Mouse (Mus musculus) midbrain, embryonic 14.5 days (tissue): ENCODE measurements at regions not wholly inside any gene's neighbourhood (a gene's known extent, or its start where the extent isn't known, plus 50 kb on each side); places are given as distances from the start of the nearest gene placed in this dataset.

ENCODE experiments used
- ATAC-seq: fragments of 200-750 bp; cut with Nextera tagmentation; 2 replicates; pipeline ENCODE4 v1.8.0; 2017; ENCODE audit warnings: moderate number of reproducible peaks, moderate library complexity; ENCODE audit not compliant: low FRiP score, low TSS enrichment
- DNase-seq: peaks from one replicate; pipeline ENCODE4 v3.0.0-alpha.2; 2015
- H3K27ac ChIP-seq: fragments of 300-500 bp; sonication (generic); replicated peaks from 2 replicates; pipeline ENCODE4 v1.5.1; 2014; ENCODE audit warnings: mild to moderate bottlenecking, low read depth, low read length, moderate library complexity
- H3K27me3 ChIP-seq: fragments of 300-500 bp; sonication (generic); 2 replicates; pipeline ENCODE4 v1.6.1; 2014; ENCODE audit warnings: low read length, control low read depth, mixed read lengths; ENCODE audit not compliant: control insufficient read depth, insufficient read depth
- H3K36me3 ChIP-seq: fragments of 300-500 bp; sonication (generic); 2 replicates; pipeline ENCODE4 v1.6.1; 2014; ENCODE audit warnings: low read length, control low read depth; ENCODE audit not compliant: control insufficient read depth, insufficient read depth
- H3K4me1 ChIP-seq: fragments of 300-500 bp; sonication (generic); 2 replicates; pipeline ENCODE4 v1.6.1; 2014; ENCODE audit warnings: mild to moderate bottlenecking, antibody characterized with exemption, low read length, control low read depth; ENCODE audit not compliant: control insufficient read depth, insufficient read depth
- H3K4me2 ChIP-seq: fragments of 300-500 bp; sonication (generic); 2 replicates; pipeline ENCODE4 v1.6.1; 2014; ENCODE audit warnings: mild to moderate bottlenecking, low read length, moderate library complexity
- H3K4me3 ChIP-seq: fragments of 300-500 bp; sonication (generic); replicated peaks from 2 replicates; pipeline ENCODE4 v1.5.1; 2014; ENCODE audit warnings: low read depth, low read length
- H3K9ac ChIP-seq: fragments of 300-500 bp; sonication (generic); replicated peaks from 2 replicates; pipeline ENCODE4 v1.6.1; 2014; ENCODE audit warnings: mild to moderate bottlenecking, low read length, moderate library complexity
- H3K9me3 ChIP-seq: fragments of 300-500 bp; sonication (generic); 2 replicates; pipeline ENCODE4 v1.6.1; 2016; ENCODE audit warnings: low read length, control low read depth, mixed read lengths; ENCODE audit not compliant: control insufficient read depth
- WGBS: fragments of 180-500 bp; shearing (Covaris S2); extraction: QIAGEN DNeasy Blood & Tissue Kit; methylation state at CpG from one replicate; pipeline ENCODE4 v1.1.7; 2014; 5-methylcytosine and 5-hydroxymethylcytosine counted together

- H3K4me1 ChIP-seq, result no peaks in the 10 kb centered on the region
- DNase-seq, result no peak
- H3K36me3 ChIP-seq, result no peaks in the 10 kb centered on the region
- H3K9me3 ChIP-seq, result no peaks in the 10 kb centered on the region
- no peak overlapping the region for H3K4me2 ChIP-seq
- no peaks in the 10 kb centered on the region for H3K27me3 ChIP-seq
- H3K9ac ChIP-seq, result no peak overlapping the region
- WGBS, result 88% methylated on average over 15 of the region's 15 CpGs
- no peak overlapping the region for H3K27ac ChIP-seq
- H3K4me3 ChIP-seq, result no peak overlapping the region
- ATAC-seq, result no peak
Observed at GRCm38 (mm10) chr14:58189948-58190347, 119.6 kb downstream of the Fgf9 start.

- Histone ChIP-seq H3K4me3 (no peak overlapping the region), H3K9me3 (no peaks in the 10 kb centered on the region), H3K4me2 (no peak overlapping the region), H3K27me3 (no peaks in the 10 kb centered on the region), H3K36me3 (no peaks in the 10 kb centered on the region), H3K4me1 (no peaks in the 10 kb centered on the region), H3K27ac (no peak overlapping the region), H3K9ac (no peak overlapping the region)
- no peak for DNase-seq
- ATAC-seq, result no peak
- 73% methylated on average over 5 of the region's 5 CpGs for WGBS
Observed at GRCm38 (mm10) chr14:58182869-58183268, 112.5 kb downstream of the Fgf9 start.

- no peak overlapping the region for H3K4me3 ChIP-seq
- DNase-seq, result no peak
- no peak overlapping the region for H3K9ac ChIP-seq
- no peak overlapping the region for H3K27ac ChIP-seq
- ATAC-seq, result no peak
- H3K4me1 ChIP-seq, result no peaks in the 10 kb centered on the region
- H3K9me3 ChIP-seq, result no peaks in the 10 kb centered on the region
- H3K27me3 ChIP-seq, result no peaks in the 10 kb centered on the region
- H3K4me2 ChIP-seq, result no peak overlapping the region
- no peaks in the 10 kb centered on the region for H3K36me3 ChIP-seq
Observed at GRCm38 (mm10) chr14:58180724-58181123, 110.4 kb downstream of the Fgf9 start.

- H3K4me1 ChIP-seq, result no peaks in the 10 kb centered on the region
- H3K36me3 ChIP-seq, result no peaks in the 10 kb centered on the region
- ATAC-seq (no peak), DNase-seq (no peak)
- H3K4me3 ChIP-seq, result no peak overlapping the region
- WGBS, result 86% methylated on average over 5 of the region's 5 CpGs
- H3K9ac ChIP-seq, result no peak overlapping the region
- no peaks in the 10 kb centered on the region for H3K27me3 ChIP-seq
- no peak overlapping the region for H3K4me2 ChIP-seq
- no peak overlapping the region for H3K27ac ChIP-seq
- H3K9me3 ChIP-seq, result no peaks in the 10 kb centered on the region
Observed at GRCm38 (mm10) chr14:58175651-58176363, 105.5 kb downstream of the Fgf9 start.

GRCm38 (mm10) chr14:58174512-58174911 is 104.2 kb downstream of the Fgf9 start:
- H3K36me3 ChIP-seq, result no peaks in the 10 kb centered on the region
- DNase-seq (peak; percentile 8), ATAC-seq (no peak)
- H3K9me3 ChIP-seq, result no peaks in the 10 kb centered on the region
- H3K27me3 ChIP-seq, result no peaks in the 10 kb centered on the region
- no peak overlapping the region for H3K4me2 ChIP-seq
- no peaks in the 10 kb centered on the region for H3K4me1 ChIP-seq
- H3K9ac ChIP-seq, result no peak overlapping the region
- no peak overlapping the region for H3K27ac ChIP-seq
- H3K4me3 ChIP-seq, result no peak overlapping the region
- WGBS, result 70% methylated on average over 6 of the region's 6 CpGs

- 95% methylated on average over 5 of the region's 5 CpGs for WGBS
- no peak for DNase-seq
- no peaks in the 10 kb centered on the region for H3K27me3 ChIP-seq
- ATAC-seq, result no peak
- H3K9me3 ChIP-seq, result no peaks in the 10 kb centered on the region
- H3K4me3 ChIP-seq, result no peak overlapping the region
- no peak overlapping the region for H3K4me2 ChIP-seq
- no peaks in the 10 kb centered on the region for H3K36me3 ChIP-seq
- no peak overlapping the region for H3K9ac ChIP-seq
- H3K27ac ChIP-seq, result no peak overlapping the region
- no peaks in the 10 kb centered on the region for H3K4me1 ChIP-seq
Observed at GRCm38 (mm10) chr14:58168920-58169319, 98.6 kb downstream of the Fgf9 start.
